Mouse (Mus musculus) myocyte (in vitro differentiated cells): Measurements from ENCODE around the gene Gm49322.

Experiments used
- E2F4 ChIP-seq: IDR thresholded peaks from one replicate; pipeline ENCODE4 v1.6.1; 2011; ENCODE audit warnings: mild to moderate bottlenecking, control low read depth, moderate library complexity; ENCODE audit not compliant: insufficient read depth
- MYOG ChIP-seq, 3 experiments: IDR thresholded peaks; one replicate each; pipeline ENCODE4 v1.6.1; 2011; ENCODE audit warnings: control low read depth in 2 of 3, low read depth in 2 of 3, mild to moderate bottlenecking in 2 of 3; ENCODE audit not compliant: insufficient read length in 2 of 3, control insufficient read depth in 1 of 3, insufficient read depth in 1 of 3
- POLR2A ChIP-seq: IDR thresholded peaks from one replicate; pipeline ENCODE4 v1.6.1; 2011; ENCODE audit warnings: low read depth, mild to moderate bottlenecking, control low read depth, moderate library complexity; ENCODE audit not compliant: insufficient read length
- USF1 ChIP-seq: IDR thresholded peaks from one replicate; pipeline ENCODE4 v1.6.1; 2011; ENCODE audit warnings: low read depth, mild to moderate bottlenecking, control low read depth, moderate library complexity

- no peak for TF ChIP-seq USF1
- no peak for TF ChIP-seq MYOG (IDR thresholded peaks at IDR 0.05; ENCODE audit: control insufficient read depth in 1 of 3, insufficient read depth in 1 of 3, insufficient read length in 2 of 3, low read depth in 2 of 3)
- TF ChIP-seq POLR2A: no peak
- no peak for TF ChIP-seq E2F4
These were observed 2.6 kb downstream of the Gm49322 start for GRCm38 (mm10) chr10:80608435-80608834.
